Mouse (Mus musculus): ENCODE data around the gene Trim16. TPM values are rescaled to one million over a fixed set of nuclear protein-coding genes. Genes with fewer than 3 reads are reported as not detected.
A peak's percentile ranks its signal among the peaks of the same experiment; 100 is the strongest.

Trim16 gene
- polyA plus RNA-seq, 1 experiment from 2014 or later = 20.9 TPM

GRCm38 (mm10) chr11:62830387-62830786 is 10.4 kb downstream of the Trim16 start:
- no peak overlapping the region for H3K4me2 ChIP-seq (replicated peaks)
- WGBS = 87% methylated on average over 2 of the region's 2 CpGs
- H3K36me3 ChIP-seq = peaks cover 30% of the 10 kb centered on the region; the same call in 1 of the 2 replicates
- H3K4me3 ChIP-seq (replicated peaks) = no peak overlapping the region
- no peak overlapping the region for H3K27ac ChIP-seq (replicated peaks)
- ATAC-seq (ENCODE audit: insufficient number of reproducible peaks, low FRiP score, low TSS enrichment, low read depth) = no peak
- no peaks in the 10 kb centered on the region for H3K9me3 ChIP-seq (replicated peaks)
- H3K27me3 ChIP-seq = no peaks in the 10 kb centered on the region
- no peaks in the 10 kb centered on the region for H3K4me1 ChIP-seq
- no peak overlapping the region for H3K9ac ChIP-seq

- Histone ChIP-seq H3K4me2 (replicated peaks) (no peak overlapping the region), H3K9ac (no peak overlapping the region), H3K36me3 (peaks cover 41% of the 10 kb centered on the region), H3K27me3 (no peaks in the 10 kb centered on the region), H3K4me3 (replicated peaks) (no peak overlapping the region), H3K9me3 (replicated peaks) (no peaks in the 10 kb centered on the region), H3K27ac (replicated peaks) (no peak overlapping the region), H3K4me1 (no peaks in the 10 kb centered on the region)
- ATAC-seq (ENCODE audit: insufficient number of reproducible peaks, low FRiP score, low TSS enrichment, low read depth) = no peak
Measured at GRCm38 (mm10) chr11:62831906-62832305, 11.9 kb downstream of the Trim16 start.

- ATAC-seq (ENCODE audit: insufficient number of reproducible peaks, low FRiP score, low TSS enrichment, low read depth) = no peak
- no peaks in the 10 kb centered on the region for H3K9me3 ChIP-seq (replicated peaks)
- H3K36me3 ChIP-seq = peaks cover 21% of the 10 kb centered on the region
- no peaks in the 10 kb centered on the region for H3K27me3 ChIP-seq
- H3K27ac ChIP-seq (replicated peaks) = no peak overlapping the region
- H3K4me3 ChIP-seq (replicated peaks) = no peak overlapping the region
- peaks cover 12% of the 10 kb centered on the region for H3K4me1 ChIP-seq
- no peak overlapping the region for H3K4me2 ChIP-seq (replicated peaks)
- H3K9ac ChIP-seq = no peak overlapping the region
- WGBS = 81% methylated on average over 5 of the region's 5 CpGs
Measured at GRCm38 (mm10) chr11:62844562-62844961, 24.5 kb downstream of the Trim16 start.

- ATAC-seq (ENCODE audit: insufficient number of reproducible peaks, low FRiP score, low TSS enrichment, low read depth) = no peak
- Histone ChIP-seq H3K27ac (replicated peaks) (no peak overlapping the region), H3K9me3 (replicated peaks) (no peaks in the 10 kb centered on the region), H3K36me3 (peaks cover 11% of the 10 kb centered on the region; the same call in 1 of the 2 replicates), H3K4me3 (replicated peaks) (no peak overlapping the region), H3K9ac (no peak overlapping the region), H3K4me1 (peaks cover 12% of the 10 kb centered on the region), H3K27me3 (no peaks in the 10 kb centered on the region), H3K4me2 (replicated peaks) (no peak overlapping the region)
- 60% methylated on average over 3 of the region's 3 CpGs for WGBS
Measured at GRCm38 (mm10) chr11:62845730-62846129, 25.7 kb downstream of the Trim16 start.

GRCm38 (mm10) chr11:62846961-62847654 is 27.1 kb downstream of the Trim16 start, which contains the start of gene Fbxw10:
TSS of gene Fbxw10 (plus strand) at chr11:62847069.
- no peaks in the 10 kb centered on the region for H3K27me3 ChIP-seq
- peak within 1 kb of the TSS; percentile 73 for H3K27ac ChIP-seq (replicated peaks)
- no peak; the same call in 1 of the 2 replicates for ATAC-seq (ENCODE audit: insufficient number of reproducible peaks, low FRiP score, low TSS enrichment, low read depth)
- no peak within 1 kb of the TSS; the same call in 1 of the 2 replicates for H3K9ac ChIP-seq
- H3K36me3 ChIP-seq = no peaks in the 10 kb centered on the region; the same call in 1 of the 2 replicates
- 12% methylated on average over 12 of the region's 12 CpGs for WGBS
- peaks cover 12% of the 10 kb centered on the region for H3K4me1 ChIP-seq
- peak within 1 kb of the TSS; percentile 42 for H3K4me2 ChIP-seq (replicated peaks)
- no peaks in the 10 kb centered on the region for H3K9me3 ChIP-seq (replicated peaks)
- H3K4me3 ChIP-seq (replicated peaks) = peak within 1 kb of the TSS; percentile 27

- no peaks in the 10 kb centered on the region for H3K36me3 ChIP-seq
- peaks cover 12% of the 10 kb centered on the region for H3K4me1 ChIP-seq
- no peak for ATAC-seq (ENCODE audit: insufficient number of reproducible peaks, low FRiP score, low TSS enrichment, low read depth)
- H3K4me2 ChIP-seq (replicated peaks) = peak overlapping the region; percentile 42
- H3K27ac ChIP-seq (replicated peaks) = peak overlapping the region; percentile 73; the same call in 1 of the 2 replicates
- no peak overlapping the region for H3K4me3 ChIP-seq (replicated peaks)
- no peak overlapping the region for H3K9ac ChIP-seq
- H3K9me3 ChIP-seq (replicated peaks) = no peaks in the 10 kb centered on the region
- WGBS = 34% methylated on average over 4 of the region's 4 CpGs
- no peaks in the 10 kb centered on the region for H3K27me3 ChIP-seq
Measured at GRCm38 (mm10) chr11:62847655-62848191, 27.7 kb downstream of the Trim16 start.

GRCm38 (mm10) chr11:62848301-62848700 is 28.3 kb downstream of the Trim16 start:
- Histone ChIP-seq H3K4me2 (replicated peaks) (no peak overlapping the region), H3K27ac (replicated peaks) (no peak overlapping the region), H3K36me3 (no peaks in the 10 kb centered on the region), H3K9me3 (replicated peaks) (no peaks in the 10 kb centered on the region), H3K4me1 (peaks cover 12% of the 10 kb centered on the region), H3K27me3 (no peaks in the 10 kb centered on the region), H3K9ac (no peak overlapping the region), H3K4me3 (replicated peaks) (no peak overlapping the region)
- WGBS = 28% methylated on average over 2 of the region's 2 CpGs
- no peak for ATAC-seq (ENCODE audit: insufficient number of reproducible peaks, low FRiP score, low TSS enrichment, low read depth)

GRCm38 (mm10) chr11:62851199-62851598 is 31.2 kb downstream of the Trim16 start:
- no peaks in the 10 kb centered on the region for H3K27me3 ChIP-seq
- ATAC-seq (ENCODE audit: insufficient number of reproducible peaks, low FRiP score, low TSS enrichment, low read depth) = no peak
- peaks cover 12% of the 10 kb centered on the region for H3K4me1 ChIP-seq
- H3K4me2 ChIP-seq (replicated peaks) = no peak overlapping the region
- H3K9me3 ChIP-seq (replicated peaks) = no peaks in the 10 kb centered on the region
- no peaks in the 10 kb centered on the region for H3K36me3 ChIP-seq
- no peak overlapping the region for H3K27ac ChIP-seq (replicated peaks)
- H3K9ac ChIP-seq = no peak overlapping the region
- no peak overlapping the region for H3K4me3 ChIP-seq (replicated peaks)
- WGBS = 66% methylated on average over 1 of the region's 1 CpGs

GRCm38 (mm10) chr11:62853334-62853733 is 33.3 kb downstream of the Trim16 start:
- Histone ChIP-seq H3K36me3 (no peaks in the 10 kb centered on the region), H3K4me1 (no peaks in the 10 kb centered on the region), H3K4me3 (replicated peaks) (no peak overlapping the region), H3K9me3 (replicated peaks) (no peaks in the 10 kb centered on the region), H3K27me3 (no peaks in the 10 kb centered on the region), H3K27ac (replicated peaks) (no peak overlapping the region), H3K9ac (no peak overlapping the region), H3K4me2 (replicated peaks) (no peak overlapping the region)
- ATAC-seq (ENCODE audit: insufficient number of reproducible peaks, low FRiP score, low TSS enrichment, low read depth) = no peak
- 81% methylated on average over 6 of the region's 6 CpGs for WGBS

- Histone ChIP-seq H3K9ac (no peak overlapping the region), H3K27ac (replicated peaks) (no peak overlapping the region), H3K4me3 (replicated peaks) (no peak overlapping the region), H3K4me2 (replicated peaks) (no peak overlapping the region), H3K36me3 (no peaks in the 10 kb centered on the region), H3K27me3 (no peaks in the 10 kb centered on the region), H3K4me1 (0 out of 2 replicates have a peak, but pooled peaks cover 3% of the 10 kb centered on the region), H3K9me3 (replicated peaks) (no peaks in the 10 kb centered on the region)
- ATAC-seq (ENCODE audit: insufficient number of reproducible peaks, low FRiP score, low TSS enrichment, low read depth) = no peak
- WGBS = 76% methylated on average over 4 of the region's 4 CpGs
Measured at GRCm38 (mm10) chr11:62865562-62865961, 45.5 kb downstream of the Trim16 start.

GRCm38 (mm10) chr11:62866685-62867084 is 46.7 kb downstream of the Trim16 start:
- no peak for ATAC-seq (ENCODE audit: insufficient number of reproducible peaks, low FRiP score, low TSS enrichment, low read depth)
- WGBS = 75% methylated on average over 7 of the region's 7 CpGs
- H3K9me3 ChIP-seq (replicated peaks) = no peaks in the 10 kb centered on the region
- H3K4me1 ChIP-seq = 0 out of 2 replicates have a peak, but pooled peaks cover 3% of the 10 kb centered on the region
- H3K36me3 ChIP-seq = no peaks in the 10 kb centered on the region
- H3K27me3 ChIP-seq = no peaks in the 10 kb centered on the region
- no peak overlapping the region for H3K4me3 ChIP-seq (replicated peaks)
- no peak overlapping the region for H3K27ac ChIP-seq (replicated peaks)
- no peak overlapping the region for H3K4me2 ChIP-seq (replicated peaks)
- H3K9ac ChIP-seq = no peak overlapping the region

All from embryonic facial prominence, embryonic 15.5 days (tissue).